Mouse (Mus musculus): ENCODE measurements around the gene Slc12a1. TPM values are rescaled to one million over a fixed set of nuclear protein-coding genes. Genes with fewer than 3 reads are reported as not detected.

Gene Slc12a1
- polyA plus RNA-seq, 1 experiment from 2014 or later = not detected

DNA sequence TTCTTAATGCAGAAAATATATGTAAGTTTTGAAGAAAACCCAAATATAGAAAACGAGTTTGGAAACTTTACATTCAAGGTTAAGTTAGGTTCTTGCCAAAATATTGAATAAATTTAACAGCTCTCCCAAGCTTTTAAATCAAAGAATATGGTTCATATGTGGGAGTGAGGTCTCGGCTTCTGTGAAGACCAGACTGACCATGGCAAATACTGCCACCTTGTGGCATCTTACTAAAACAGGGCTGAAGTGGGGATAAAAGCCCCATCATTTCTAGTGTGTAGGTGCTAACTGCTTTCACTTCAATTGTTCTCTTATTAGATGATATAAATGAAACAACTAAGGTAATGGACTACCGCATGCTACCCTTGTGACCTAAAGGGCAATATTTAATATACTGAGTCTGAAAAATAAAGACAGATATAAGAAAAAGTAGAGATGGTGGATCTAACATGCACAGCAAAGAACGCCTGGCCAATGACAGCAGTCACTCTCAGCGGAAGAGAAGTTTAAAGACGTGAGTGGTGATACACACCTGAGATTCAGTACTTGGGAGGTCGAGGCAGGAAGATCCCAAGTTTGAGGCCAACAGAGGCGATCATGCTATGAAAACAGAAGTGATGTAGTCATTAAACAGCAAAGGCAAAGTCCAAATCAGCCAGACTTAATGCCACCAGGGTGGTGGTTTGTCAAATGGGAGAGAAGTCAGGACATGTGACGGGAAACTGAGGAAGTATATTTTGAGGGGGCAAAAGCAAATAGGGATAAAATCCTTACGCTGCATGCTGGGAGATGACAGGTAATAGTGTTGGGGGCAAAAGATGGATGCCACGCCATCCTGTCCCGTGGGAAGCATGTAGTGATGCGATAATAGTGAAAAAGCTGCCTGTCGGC lies 107.2 kb downstream of the Slc12a1 start:
- peaks cover 8% of the 10 kb centered on the region for H3K4me1 ChIP-seq
- ATAC-seq (ENCODE audit: extremely low read depth, insufficient number of reproducible peaks, low FRiP score, low TSS enrichment) = no peak
- H3K36me3 ChIP-seq = peaks cover 49% of the 10 kb centered on the region
- H3K27ac ChIP-seq (replicated peaks) = no peak overlapping the region
- WGBS = 78% methylated on average over 14 of the region's 14 CpGs
- no peaks in the 10 kb centered on the region for H3K27me3 ChIP-seq (replicated peaks)
- H3K9ac ChIP-seq = no peak overlapping the region
- H3K4me3 ChIP-seq = no peak overlapping the region
- no peak overlapping the region for H3K4me2 ChIP-seq
- peaks cover 2% of the 10 kb centered on the region; the same call in 1 of the 2 replicates for H3K9me3 ChIP-seq

DNA sequence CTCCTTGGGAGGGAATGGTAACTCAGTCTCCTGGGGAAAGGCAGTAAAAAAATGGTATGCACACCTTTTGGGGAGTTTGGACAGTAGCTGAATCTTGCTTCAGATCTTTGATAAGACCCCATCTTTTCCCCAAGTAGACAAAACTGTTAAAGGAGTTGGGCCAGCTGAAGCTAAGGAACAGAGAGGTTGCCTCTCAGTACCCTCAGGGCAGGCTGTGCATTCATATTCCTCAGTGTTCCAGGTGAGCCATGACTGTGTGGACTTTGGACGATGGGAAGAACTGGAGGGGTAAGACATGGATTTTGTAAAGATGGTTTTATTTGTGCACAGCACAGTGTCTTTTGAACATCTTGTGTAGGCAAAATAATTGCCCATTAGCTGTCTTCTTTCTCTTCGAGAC lies 108.0 kb downstream of the Slc12a1 start:
- H3K36me3 ChIP-seq = peaks cover 42% of the 10 kb centered on the region

DNA sequence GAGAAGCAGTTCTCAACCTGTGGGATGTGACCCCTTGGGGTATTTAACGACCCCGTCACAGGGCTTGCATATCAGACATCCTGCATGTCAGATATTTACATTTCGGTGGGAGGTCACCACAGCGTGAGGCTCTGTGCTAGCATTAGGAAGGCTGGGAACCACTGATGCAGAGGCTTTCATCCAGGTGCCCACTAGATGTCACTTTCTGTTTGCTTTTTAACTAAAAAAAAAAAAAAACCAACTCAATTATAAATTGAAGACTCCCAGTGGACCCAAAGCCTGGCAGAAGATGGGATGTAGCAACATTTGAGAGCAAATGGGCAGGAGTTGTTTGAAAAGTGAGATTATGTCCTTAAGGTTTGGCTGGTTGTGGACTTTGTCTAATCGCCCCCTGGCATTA lies 110.8 kb downstream of the Slc12a1 start:
- Histone ChIP-seq H3K27me3 (replicated peaks) (no peaks in the 10 kb centered on the region), H3K9ac (no peak overlapping the region), H3K36me3 (peaks cover 15% of the 10 kb centered on the region), H3K4me1 (peaks cover 8% of the 10 kb centered on the region), H3K9me3 (no peaks in the 10 kb centered on the region), H3K27ac (replicated peaks) (no peak overlapping the region), H3K4me2 (no peak overlapping the region), H3K4me3 (no peak overlapping the region)
- ATAC-seq (ENCODE audit: extremely low read depth, insufficient number of reproducible peaks, low FRiP score, low TSS enrichment) = no peak
- 18% methylated on average over 5 of the region's 5 CpGs for WGBS

More for the DNA sequence above, 108.0 kb downstream of the Slc12a1 start:
- Histone ChIP-seq H3K9ac (no peak overlapping the region), H3K4me3 (no peak overlapping the region), H3K27ac (replicated peaks) (no peak overlapping the region), H3K27me3 (replicated peaks) (no peaks in the 10 kb centered on the region), H3K4me2 (no peak overlapping the region), H3K4me1 (peaks cover 8% of the 10 kb centered on the region), H3K9me3 (no peaks in the 10 kb centered on the region)
- ATAC-seq (ENCODE audit: extremely low read depth, insufficient number of reproducible peaks, low FRiP score, low TSS enrichment) = no peak
- WGBS = 73% methylated on average over 2 of the region's 2 CpGs

DNA sequence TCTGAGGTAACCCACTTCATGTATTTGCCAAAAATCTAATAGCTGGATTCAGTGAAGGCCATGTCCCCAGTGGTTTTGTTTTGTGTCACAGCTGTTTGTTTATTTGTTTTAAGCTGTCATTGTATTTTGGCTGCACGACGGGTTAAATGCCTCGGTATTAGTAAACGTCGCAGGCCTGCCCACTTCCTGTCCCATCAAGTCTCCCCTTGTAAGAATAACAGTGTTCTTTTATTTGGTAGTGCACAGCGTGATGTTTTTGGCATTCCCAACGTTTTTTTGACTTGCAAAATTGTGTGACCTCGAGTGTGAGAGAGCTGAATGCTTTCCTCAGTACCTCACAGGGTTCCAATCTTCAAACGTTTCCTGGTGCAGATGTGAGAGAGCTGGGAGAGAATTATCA lies 111.4 kb downstream of the Slc12a1 start:
- no peak overlapping the region for H3K9ac ChIP-seq
- H3K9me3 ChIP-seq = no peaks in the 10 kb centered on the region
- no peaks in the 10 kb centered on the region for H3K27me3 ChIP-seq (replicated peaks)
- H3K4me2 ChIP-seq = no peak overlapping the region
- WGBS = 17% methylated on average over 9 of the region's 9 CpGs
- no peak overlapping the region for H3K27ac ChIP-seq (replicated peaks)
- ATAC-seq (ENCODE audit: extremely low read depth, insufficient number of reproducible peaks, low FRiP score, low TSS enrichment) = no peak
- no peak overlapping the region for H3K4me3 ChIP-seq
- H3K4me1 ChIP-seq = peaks cover 8% of the 10 kb centered on the region
- peaks cover 11% of the 10 kb centered on the region for H3K36me3 ChIP-seq

DNA sequence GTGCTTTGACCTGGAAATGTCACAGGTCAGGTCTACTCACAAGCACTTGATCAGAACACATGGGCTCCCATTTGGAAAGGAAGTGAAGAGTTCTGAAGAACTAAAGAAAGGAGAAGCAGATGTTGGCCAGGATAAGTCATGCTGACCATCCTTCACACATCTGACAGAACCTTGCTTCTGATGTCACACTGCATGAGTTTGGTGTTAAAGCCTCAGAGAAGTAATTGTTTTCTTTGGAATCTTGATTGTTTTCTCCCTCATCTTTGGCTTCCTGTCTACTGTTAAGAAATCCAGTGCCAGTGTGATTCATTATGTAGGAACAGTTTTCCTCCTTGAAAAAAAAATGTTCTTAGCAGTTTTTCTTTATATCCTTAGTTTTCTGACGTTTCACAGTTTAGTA lies 116.6 kb downstream of the Slc12a1 start:
- no peaks in the 10 kb centered on the region for H3K36me3 ChIP-seq
- H3K9me3 ChIP-seq = peaks cover 5% of the 10 kb centered on the region; the same call in 1 of the 2 replicates
- H3K4me3 ChIP-seq = no peak overlapping the region
- no peak for ATAC-seq (ENCODE audit: extremely low read depth, insufficient number of reproducible peaks, low FRiP score, low TSS enrichment)
- peaks cover 5% of the 10 kb centered on the region for H3K4me1 ChIP-seq
- H3K9ac ChIP-seq = no peak overlapping the region
- WGBS = 58% methylated on average over 1 of the region's 1 CpGs
- no peak overlapping the region for H3K27ac ChIP-seq (replicated peaks)
- H3K27me3 ChIP-seq (replicated peaks) = no peaks in the 10 kb centered on the region
- H3K4me2 ChIP-seq = no peak overlapping the region

DNA sequence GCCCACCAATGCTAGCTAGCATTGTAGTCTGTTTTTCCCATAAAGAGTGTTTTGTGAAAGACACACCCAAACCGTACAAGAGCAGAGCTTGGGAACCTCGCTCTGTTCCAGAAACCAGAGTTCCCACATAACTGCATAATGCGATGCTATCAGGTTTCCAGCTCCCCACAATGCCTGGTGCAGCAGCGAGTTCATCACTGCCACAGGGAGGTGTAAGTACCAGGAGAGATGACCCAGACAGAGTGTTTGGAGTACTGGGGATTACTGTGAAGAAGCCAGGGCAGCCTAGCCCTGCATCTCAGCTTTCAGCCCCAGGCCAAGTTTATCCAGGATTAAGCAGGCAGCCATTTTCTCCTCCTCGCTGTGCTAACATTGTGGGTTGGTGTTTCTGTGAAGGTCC lies 123.3 kb downstream of the Slc12a1 start:
- no peak for ATAC-seq (ENCODE audit: extremely low read depth, insufficient number of reproducible peaks, low FRiP score, low TSS enrichment)
- 56% methylated on average over 5 of the region's 5 CpGs for WGBS
- H3K4me2 ChIP-seq = no peak overlapping the region
- no peak overlapping the region for H3K9ac ChIP-seq
- peaks cover 5% of the 10 kb centered on the region; the same call in 1 of the 2 replicates for H3K9me3 ChIP-seq
- no peak overlapping the region for H3K27ac ChIP-seq (replicated peaks)
- H3K27me3 ChIP-seq (replicated peaks) = no peaks in the 10 kb centered on the region
- peaks cover 5% of the 10 kb centered on the region; the same call in 1 of the 2 replicates for H3K4me1 ChIP-seq
- no peak overlapping the region for H3K4me3 ChIP-seq
- H3K36me3 ChIP-seq = no peaks in the 10 kb centered on the region

DNA sequence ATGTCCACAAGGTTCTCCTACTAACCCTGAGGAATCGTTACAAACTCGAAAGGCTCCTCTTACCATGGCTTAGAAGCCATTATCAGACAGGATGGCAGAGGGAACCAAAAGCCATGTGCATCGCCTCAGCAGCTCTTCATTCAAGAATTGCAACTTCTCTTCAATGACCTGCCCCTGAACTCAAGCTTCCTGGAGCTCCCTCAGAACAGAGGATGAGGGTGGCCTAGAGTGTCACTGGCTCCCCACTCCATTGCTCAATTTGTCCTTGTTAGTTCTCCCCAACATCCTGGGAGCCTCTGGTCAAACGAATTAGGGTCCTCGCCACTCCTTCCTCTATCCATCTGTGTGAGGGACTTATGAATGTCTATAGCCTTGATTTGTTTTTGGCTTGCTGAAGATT lies 124.4 kb downstream of the Slc12a1 start:
- H3K4me1 ChIP-seq = peaks cover 5% of the 10 kb centered on the region; the same call in 1 of the 2 replicates
- ATAC-seq (ENCODE audit: extremely low read depth, insufficient number of reproducible peaks, low FRiP score, low TSS enrichment) = no peak
- no peaks in the 10 kb centered on the region for H3K27me3 ChIP-seq (replicated peaks)
- no peaks in the 10 kb centered on the region for H3K36me3 ChIP-seq
- WGBS = 77% methylated on average over 5 of the region's 5 CpGs
- H3K9me3 ChIP-seq = peaks cover under 1% of the 10 kb centered on the region; the same call in 1 of the 2 replicates
- H3K4me3 ChIP-seq = no peak overlapping the region
- no peak overlapping the region for H3K4me2 ChIP-seq
- no peak overlapping the region for H3K9ac ChIP-seq
- H3K27ac ChIP-seq (replicated peaks) = no peak overlapping the region

DNA sequence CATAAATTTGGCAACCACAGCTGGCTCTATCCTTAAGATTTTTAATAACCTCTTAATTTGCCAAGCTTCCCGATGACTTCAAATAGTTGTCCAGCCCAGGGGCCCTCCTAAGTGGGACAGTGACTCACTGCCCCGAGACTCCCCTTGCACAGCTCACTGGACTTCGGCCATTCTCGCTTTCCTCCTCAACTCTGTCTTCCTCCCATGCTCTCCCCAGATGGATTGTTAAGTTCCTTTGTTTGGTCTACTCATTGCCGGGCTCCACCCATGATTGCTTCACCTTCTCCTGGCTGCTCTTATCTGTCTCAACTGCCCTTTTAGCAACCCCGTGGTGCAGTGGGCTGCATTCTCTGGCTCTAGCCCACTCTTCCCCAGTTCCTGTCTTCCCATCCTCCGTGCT lies 126.2 kb downstream of the Slc12a1 start:
- no peak overlapping the region for H3K27ac ChIP-seq (replicated peaks)
- ATAC-seq (ENCODE audit: extremely low read depth, insufficient number of reproducible peaks, low FRiP score, low TSS enrichment) = no peak
- WGBS = 39% methylated on average over 7 of the region's 7 CpGs
- no peaks in the 10 kb centered on the region for H3K27me3 ChIP-seq (replicated peaks)
- H3K4me3 ChIP-seq = no peak overlapping the region
- no peaks in the 10 kb centered on the region for H3K9me3 ChIP-seq
- no peaks in the 10 kb centered on the region for H3K36me3 ChIP-seq
- H3K4me1 ChIP-seq = peaks cover 5% of the 10 kb centered on the region; the same call in 1 of the 2 replicates
- no peak overlapping the region for H3K9ac ChIP-seq
- no peak overlapping the region for H3K4me2 ChIP-seq

Other genes with a start within 250 kb of the Slc12a1 start
- gene Slc24a5, start 84.4 kb upstream of the Slc12a1 start, polyA plus RNA-seq (2015; fragmentation: Nextera tagmentation; extraction: Ambion mirVana) = 2.2 and 2.4 TPM in 2 replicates
- 58.6 and 61.0 TPM in 2 replicates for gene Myef2, start 28.8 kb upstream of the Slc12a1 start, polyA plus RNA-seq (2015; fragmentation: Nextera tagmentation; extraction: Ambion mirVana)
- gene Ctxn2, start 15.8 kb upstream of the Slc12a1 start, polyA plus RNA-seq (2015; fragmentation: Nextera tagmentation; extraction: Ambion mirVana) = not detected in 2 replicates
- 113 and 127 TPM in 2 replicates for gene Dut, start 94.7 kb downstream of the Slc12a1 start, polyA plus RNA-seq (2015; fragmentation: Nextera tagmentation; extraction: Ambion mirVana)

Measured in heart, embryonic 13.5 days (tissue).